Mouse (Mus musculus): Measurements from ENCODE around the gene Cdr2l.
A peak's percentile ranks its signal among the peaks of the same experiment; 100 is the strongest.

Gene Cdr2l

GRCm38 (mm10) chr11:115441417-115441816 is 59.7 kb downstream of the Cdr2l start:
- peak; percentile 62 to 72 for DNase-seq (ENCODE audit: low spot score in 2 of 2)
